In the genomic region with DNA sequence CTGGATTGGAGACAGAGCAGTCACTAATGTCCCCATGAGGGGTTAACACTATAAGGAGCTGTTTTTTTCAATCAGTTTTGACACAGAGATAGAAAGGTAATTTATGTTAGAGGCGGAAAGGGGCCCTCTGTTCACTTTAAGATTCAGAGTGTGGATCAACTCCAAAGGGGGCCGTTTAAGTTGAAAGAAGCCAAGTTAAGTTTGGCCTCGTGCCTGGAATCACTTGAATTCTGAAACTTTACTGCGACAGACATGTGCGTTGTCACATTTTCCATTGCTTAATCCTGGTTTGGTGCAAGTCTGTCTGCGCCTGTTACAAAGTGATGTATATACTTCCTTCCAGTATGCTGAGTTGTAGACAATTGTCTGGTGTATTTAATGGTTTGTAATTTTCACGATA, we compare ENCODE assay signal across 9 mouse cellular contexts. TPM values are rescaled to one million over a fixed set of nuclear protein-coding genes. Genes with fewer than 3 reads are reported as not detected.
DNase-seq lines count a peak whose midpoint lies in the region; ATAC-seq and TF ChIP-seq lines count a peak whose summit lies in the region.
"Had no signal": no experiment of that assay in that cellular context is flagged by ENCODE, and none has a peak within 500 bp of the region (broad histone marks: within the 10 kb centered on the region; RNA-seq: fewer than 3 reads in every experiment).

No protein-coding gene starts in this region.

- no peaks in the 10 kb centered on the region for H3K27me3 ChIP-seq in forebrain, embryonic 13.5 days
- H3K27me3 ChIP-seq in forebrain, embryonic 12.5 days: no peaks in the 10 kb centered on the region
- no peaks in the 10 kb centered on the region for H3K27me3 ChIP-seq in intestine, postnatal 0 days (replicated peaks; ENCODE audit: control insufficient read depth, insufficient read depth, low read length)
- H3K27me3 ChIP-seq in stomach, embryonic 16.5 days (ENCODE audit: control insufficient read depth, insufficient read depth, low read length): no peaks in the 10 kb centered on the region

- no peak overlapping the region for H3K9ac ChIP-seq in forebrain, embryonic 13.5 days
- no peak overlapping the region for H3K9ac ChIP-seq in forebrain, embryonic 12.5 days
- H3K9ac ChIP-seq in intestine, postnatal 0 days (ENCODE audit: low read depth, low read length): no peak overlapping the region
- H3K9ac ChIP-seq in stomach, embryonic 16.5 days (ENCODE audit: low read length): peak overlapping the region; percentile 43

- no peaks in the 10 kb centered on the region for H3K36me3 ChIP-seq in forebrain, embryonic 13.5 days (ENCODE audit: poor library complexity, severe bottlenecking)
- no peaks in the 10 kb centered on the region for H3K36me3 ChIP-seq in forebrain, embryonic 12.5 days (replicated peaks)
- H3K36me3 ChIP-seq in intestine, postnatal 0 days (ENCODE audit: control insufficient read depth, insufficient read depth): no peaks in the 10 kb centered on the region
- H3K36me3 ChIP-seq in stomach, embryonic 16.5 days (ENCODE audit: control insufficient read depth, insufficient read depth, low read length): no peaks in the 10 kb centered on the region

- H3K9me3 ChIP-seq in forebrain, embryonic 13.5 days (replicated peaks): no peaks in the 10 kb centered on the region
- no peaks in the 10 kb centered on the region for H3K9me3 ChIP-seq in forebrain, embryonic 12.5 days
- no peaks in the 10 kb centered on the region for H3K9me3 ChIP-seq in intestine, postnatal 0 days (ENCODE audit: control insufficient read depth)
- H3K9me3 ChIP-seq in stomach, embryonic 16.5 days (replicated peaks; ENCODE audit: control insufficient read depth, low read length): no peaks in the 10 kb centered on the region

- WGBS in forebrain, embryonic 13.5 days: 34% methylated on average over 7 of the region's 7 CpGs
- WGBS in forebrain, embryonic 12.5 days: 51% methylated on average over 7 of the region's 7 CpGs
- 28% methylated on average over 7 of the region's 7 CpGs for WGBS in intestine, postnatal 0 days
- 28% methylated on average over 7 of the region's 7 CpGs for WGBS in stomach, embryonic 16.5 days

- H3K4me3 ChIP-seq in forebrain, embryonic 13.5 days: no peak overlapping the region
- H3K4me3 ChIP-seq in forebrain, embryonic 12.5 days (replicated peaks): no peak overlapping the region
- no peak overlapping the region for H3K4me3 ChIP-seq in intestine, postnatal 0 days (ENCODE audit: low read depth, low read length)
- no peak overlapping the region for H3K4me3 ChIP-seq in stomach, embryonic 16.5 days (replicated peaks; ENCODE audit: low read length)
- H3K4me3 ChIP-seq: erythroblast, embryonic 14.5 days had no signal

- DNase-seq in urinary bladder, postnatal 14 days (ENCODE audit: low spot score): peak; percentile 38
- DNase-seq in urinary bladder, adult 2 months (ENCODE audit: low spot score): no peak
- no peak for DNase-seq in spleen, postnatal 4 days (ENCODE audit: low spot score in 2 of 2)

- no peak overlapping the region for H3K4me2 ChIP-seq in forebrain, embryonic 13.5 days
- no peak overlapping the region for H3K4me2 ChIP-seq in forebrain, embryonic 12.5 days
- peak overlapping the region; percentile 14 for H3K4me2 ChIP-seq in intestine, postnatal 0 days (replicated peaks; ENCODE audit: low read depth)
- H3K4me2 ChIP-seq in stomach, embryonic 16.5 days (ENCODE audit: low read depth, low read length): peak overlapping the region; percentile 36

- H3K27ac ChIP-seq in forebrain, embryonic 13.5 days: no peak overlapping the region
- no peak overlapping the region for H3K27ac ChIP-seq in forebrain, embryonic 12.5 days
- peak overlapping the region; percentile 30; the same call in 1 of the 2 replicates for H3K27ac ChIP-seq in intestine, postnatal 0 days (ENCODE audit: low read depth, low read length)
- peak overlapping the region; percentile 88 for H3K27ac ChIP-seq in stomach, embryonic 16.5 days (ENCODE audit: low read length)

- TF ChIP-seq CTCF in intestine, postnatal 0 days (IDR thresholded peaks at IDR 0.05; ENCODE audit: low read depth): no peak

- ATAC-seq in forebrain, embryonic 13.5 days: peak; percentile 79
- no peak; the same call in 1 of the 2 replicates for ATAC-seq in forebrain, embryonic 12.5 days (ENCODE audit: low FRiP score)
- peak; percentile 21; the same call in 1 of the 2 replicates for ATAC-seq in intestine, postnatal 0 days
- peak; percentile 53; the same call in 1 of the 2 replicates for ATAC-seq in stomach, embryonic 16.5 days (ENCODE audit: insufficient read depth, low FRiP score)
- ATAC-seq in erythroid progenitor cell, adult 5-6 weeks (replicated peaks; ENCODE audit: low FRiP score, poor library complexity, severe bottlenecking): no peak

- H3K4me1 ChIP-seq in forebrain, embryonic 13.5 days: peaks cover 24% of the 10 kb centered on the region
- no peaks in the 10 kb centered on the region for H3K4me1 ChIP-seq in forebrain, embryonic 12.5 days
- 0 out of 2 replicates have a peak, but pooled peaks cover 7% of the 10 kb centered on the region for H3K4me1 ChIP-seq in intestine, postnatal 0 days (replicated peaks; ENCODE audit: control insufficient read depth, insufficient read depth, low read length)
- H3K4me1 ChIP-seq in stomach, embryonic 16.5 days (ENCODE audit: control insufficient read depth, insufficient read depth, low read length): peaks cover 36% of the 10 kb centered on the region

RNA-seq across cellular contexts. Expression of a gene that starts 3.0 kb away (rescaled TPM):
- polyA plus RNA-seq in forebrain, embryonic 13.5 days (2015; fragmentation: Nextera tagmentation; extraction: Ambion mirVana): 0.71 and 0.79 TPM in 2 replicates
- 1.0 and 1.2 TPM in 2 replicates for polyA plus RNA-seq in forebrain, embryonic 12.5 days (2016; fragmentation: Nextera tagmentation; extraction: Ambion mirVana)
- 17.3 and 19.4 TPM in 2 replicates for polyA plus RNA-seq in urinary bladder, adult 2 months (2012; rRNA removed)
- 5.6 and 5.9 TPM in 2 replicates for polyA plus RNA-seq in intestine, postnatal 0 days (2015; fragmentation: Nextera tagmentation; extraction: Ambion mirVana)
- polyA plus RNA-seq in stomach, embryonic 16.5 days (2015; fragmentation: Nextera tagmentation; extraction: Ambion mirVana): 11.5 and 13.7 TPM in 2 replicates
- not detected in 2 replicates for total RNA-seq in erythroid progenitor cell, adult 5-6 weeks (2015; ENCODE audit: low replicate concordance)
- 0.77 TPM in 1 of 2 replicates, not detected in the other for total RNA-seq in erythroid progenitor cell, adult 5-6 weeks (2017; ENCODE audit: low replicate concordance)
- polyA plus RNA-seq: erythroblast, embryonic 14.5 days had no signal

Comparison
In these comparisons a context has a peak if more than half of its experiments do, and no peak if none do; other contexts are left out.
1. ATAC-seq: peak in forebrain, embryonic 13.5 days (single experiment), intestine, postnatal 0 days (single experiment) and stomach, embryonic 16.5 days (single experiment); none in forebrain, embryonic 12.5 days (single experiment) and erythroid progenitor cell, adult 5-6 weeks (single experiment).
2. H3K27ac ChIP-seq: peak in intestine, postnatal 0 days (single experiment) and stomach, embryonic 16.5 days (single experiment); none in forebrain, embryonic 13.5 days (single experiment) and forebrain, embryonic 12.5 days (single experiment).
3. H3K4me2 ChIP-seq: peak in intestine, postnatal 0 days (single experiment) and stomach, embryonic 16.5 days (single experiment); none in forebrain, embryonic 13.5 days (single experiment) and forebrain, embryonic 12.5 days (single experiment).